Mouse (Mus musculus) testis, adult 2 months (tissue): Measurements from ENCODE around the gene Lgr4.

Source experiments
- CTCF ChIP-seq: fragments of 200-500 bp; IDR thresholded peaks from 2 replicates; pipeline ENCODE4 v1.5.1; 2012; ENCODE audit warnings: low read depth, mild to moderate bottlenecking, inconsistent platforms, low read length, moderate library complexity; ENCODE audit not compliant: control insufficient read depth, insufficient read depth, insufficient replicate concordance
- POLR2A ChIP-seq: fragments of 200-500 bp; IDR thresholded peaks from 2 replicates; pipeline ENCODE4 v1.6.1; 2012; ENCODE audit warnings: low read depth, mild to moderate bottlenecking, inconsistent platforms, low read length, moderate library complexity; ENCODE audit not compliant: control insufficient read depth

DNA sequence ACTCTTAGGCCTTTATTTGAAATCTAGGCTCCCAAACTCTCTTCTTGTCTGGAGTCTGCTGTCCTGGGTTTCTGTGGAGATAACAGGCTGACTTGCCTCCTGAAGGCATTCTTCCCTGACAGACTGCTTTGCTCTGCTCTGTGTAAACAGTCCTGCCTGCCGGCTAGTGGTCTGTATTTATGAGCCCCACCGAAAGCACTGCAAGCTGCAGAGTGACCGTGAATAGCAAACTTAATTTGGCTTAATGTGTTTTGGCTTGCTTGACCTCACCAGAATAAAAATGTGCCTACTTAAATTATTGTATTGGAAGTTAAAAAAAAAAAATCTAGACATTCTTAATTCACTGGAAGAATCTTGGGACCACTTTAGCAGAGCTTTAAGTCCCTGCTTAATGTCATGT, 71.7 kb downstream of the Lgr4 start:
- TF ChIP-seq POLR2A (no peak), CTCF (no peak)
